Comparison of ENCODE assay signal across 9 mouse cellular contexts in the genomic region with DNA sequence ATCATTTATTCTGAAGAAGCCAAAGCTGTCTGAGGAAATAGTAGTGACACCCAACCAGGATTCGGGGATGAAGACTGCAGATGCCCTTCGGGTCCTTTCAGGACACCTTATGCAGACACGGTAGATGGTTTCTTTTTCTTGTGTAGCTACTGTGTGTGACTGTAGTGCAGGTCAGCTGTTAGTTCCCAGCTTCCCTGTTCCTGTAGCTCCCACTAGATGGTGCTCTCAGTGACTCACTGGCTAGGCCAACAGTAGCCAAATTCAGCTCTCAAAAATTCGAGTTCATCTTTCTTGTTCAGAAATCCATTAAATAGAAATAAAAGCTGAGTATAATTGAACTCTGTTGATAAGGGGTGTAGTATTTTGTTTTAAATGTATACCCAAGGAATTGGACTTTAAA. TPM values are rescaled to one million over a fixed set of nuclear protein-coding genes. Genes with fewer than 3 reads are reported as not detected.
A peak's percentile ranks its signal among the peaks of the same experiment; 100 is the strongest.
DNase-seq lines count a peak whose midpoint lies in the region; TF ChIP-seq lines count a peak whose summit lies in the region.
"Had no signal": no experiment of that assay in that cellular context is flagged by ENCODE, and none has a peak within 500 bp of the region (broad histone marks: within the 10 kb centered on the region; RNA-seq: fewer than 3 reads in every experiment).

No protein-coding gene starts in this region.

- H3K27me3 ChIP-seq in cerebellum, adult 2 months (ENCODE audit: control insufficient read depth, insufficient read depth, low read length) = no peaks in the 10 kb centered on the region
- H3K27me3 ChIP-seq: heart, embryonic 15.5 days had no signal

- peak; percentile 54; the same call in 1 of the 2 replicates for TF ChIP-seq CTCF in cerebellum, adult 2 months (IDR thresholded peaks at IDR 0.05; ENCODE audit: borderline replicate concordance, insufficient read depth, low read depth, low read length)

- DNase-seq in cerebellum, adult 2 months = peak; percentile 30 to 37
- no peak for DNase-seq in cerebellum, adult 11-12 months
- peak; percentile 43 to 47 for DNase-seq in left cerebral cortex, adult 18-20 months (ENCODE audit: low spot score in 2 of 2)
- DNase-seq in left cerebral cortex, adult 8-10 months (ENCODE audit: low spot score in 2 of 2) = no peak
- peak; percentile 58 to 64 for DNase-seq in cerebellum, postnatal 10 days
- DNase-seq in layer of hippocampus, adult 9-11 months = peak; percentile 40
- DNase-seq in right cerebral cortex, postnatal 4 days = peak; percentile 21
- no peak for DNase-seq in spleen, postnatal 4 days (ENCODE audit: low spot score in 2 of 2)

- no peak overlapping the region for H3K27ac ChIP-seq in cerebellum, adult 2 months (ENCODE audit: insufficient read depth, low read length)
- H3K27ac ChIP-seq: heart, embryonic 15.5 days had no signal

- no peaks in the 10 kb centered on the region; the same call in 1 of the 2 replicates for H3K4me1 ChIP-seq in cerebellum, adult 2 months (ENCODE audit: control insufficient read depth, insufficient read depth, low read length)
- H3K4me1 ChIP-seq: heart, embryonic 15.5 days had no signal

- TF ChIP-seq POLR2A in cerebellum, adult 2 months (IDR thresholded peaks at IDR 0.05; ENCODE audit: borderline replicate concordance, insufficient read depth, low read length) = no peak

- WGBS in cerebellum, adult 2 months = 61% methylated on average over 4 of the region's 4 CpGs

- H3K4me3 ChIP-seq in cerebellum, adult 2 months (replicated peaks; ENCODE audit: insufficient read depth, low read depth, low read length) = no peak overlapping the region
- H3K4me3 ChIP-seq: heart, embryonic 15.5 days had no signal

RNA-seq across cellular contexts. Expression of gene Zc3h14, which starts 32.4 kb away (rescaled TPM):
- 104 and 105 TPM in 2 replicates for polyA plus RNA-seq in cerebellum, adult 2 months (2012; rRNA removed)
- 10 to 100 TPM; 96.0 to 97.4 TPM for total RNA-seq in left cerebral cortex, adult 18-20 months (2021)
- 100 to 1,000 TPM; 100 to 108 (median 104) TPM for total RNA-seq in left cerebral cortex, adult 8-10 months (2022)

RNA-seq across cellular contexts. Expression of gene Ptpn21, which starts 41.9 kb away (rescaled TPM):
- 14.0 and 15.9 TPM in 2 replicates for polyA plus RNA-seq in cerebellum, adult 2 months (2012; rRNA removed)
- 1 to 10 TPM; 7.8 to 8.4 TPM for total RNA-seq in left cerebral cortex, adult 18-20 months (2021)
- 10 to 100 TPM in 2 of 4 experiments, 1 to 10 TPM in 2; 8.3 to 10.9 (median 9.9) TPM for total RNA-seq in left cerebral cortex, adult 8-10 months (2022)

Comparison
In these comparisons a context has a peak if more than half of its experiments do, and no peak if none do; other contexts are left out.
1. DNase-seq: peak in cerebellum, adult 2 months (2 of 2), left cerebral cortex, adult 18-20 months (2 of 2), cerebellum, postnatal 10 days (2 of 2), layer of hippocampus, adult 9-11 months (single experiment) and right cerebral cortex, postnatal 4 days (single experiment); none in cerebellum, adult 11-12 months (single experiment), left cerebral cortex, adult 8-10 months (0 of 2) and spleen, postnatal 4 days (0 of 2).